Mouse (Mus musculus) embryonic facial prominence, embryonic 13.5 days (tissue): ENCODE measurements at regions not wholly inside any gene's neighbourhood (a gene's known extent, or its start where the extent isn't known, plus 50 kb on each side); places are given as distances from the start of the nearest gene placed in this dataset.

Experiments used
- ATAC-seq: fragments of 200-750 bp; cut with Nextera tagmentation; 2 replicates; pipeline ENCODE4 v1.8.0; 2017; ENCODE audit warnings: low read depth; ENCODE audit not compliant: insufficient number of reproducible peaks, insufficient read depth, low FRiP score, low TSS enrichment
- H3K27ac ChIP-seq: fragments of 300-500 bp; sonication (generic); 2 replicates; pipeline ENCODE4 v1.5.1; 2015; ENCODE audit warnings: moderate library complexity, mild to moderate bottlenecking, inconsistent platforms
- H3K27me3 ChIP-seq: fragments of 300-500 bp; sonication (generic); 2 replicates; pipeline ENCODE4 v1.6.1; 2015; ENCODE audit warnings: mild to moderate bottlenecking, inconsistent platforms
- H3K36me3 ChIP-seq: fragments of 300-500 bp; sonication (generic); 2 replicates; pipeline ENCODE4 v1.6.1; 2015; ENCODE audit warnings: mild to moderate bottlenecking, inconsistent platforms
- H3K4me1 ChIP-seq: fragments of 300-500 bp; sonication (generic); 2 replicates; pipeline ENCODE4 v1.6.1; 2015; ENCODE audit warnings: inconsistent platforms
- H3K4me2 ChIP-seq: fragments of 300-500 bp; sonication (generic); 2 replicates; pipeline ENCODE4 v1.6.1; 2015; ENCODE audit warnings: moderate library complexity, mild to moderate bottlenecking, inconsistent platforms
- H3K4me3 ChIP-seq: fragments of 300-500 bp; sonication (generic); 2 replicates; pipeline ENCODE4 v1.5.1; 2015; ENCODE audit warnings: mild to moderate bottlenecking, inconsistent platforms
- H3K9ac ChIP-seq: fragments of 300-500 bp; sonication (generic); 2 replicates; pipeline ENCODE4 v1.6.1; 2015; ENCODE audit warnings: mild to moderate bottlenecking, inconsistent platforms
- H3K9me3 ChIP-seq: fragments of 300-500 bp; sonication (generic); 2 replicates; pipeline ENCODE4 v1.6.1; 2016; ENCODE audit warnings: inconsistent platforms
- WGBS: fragments of 180-500 bp; shearing (Covaris S2); methylation state at CpG from one replicate; pipeline ENCODE4 v1.1.7; 2015; ENCODE audit warnings: mixed read lengths; 5-methylcytosine and 5-hydroxymethylcytosine counted together

- no peaks in the 10 kb centered on the region for H3K9me3 ChIP-seq
- H3K4me1 ChIP-seq: no peaks in the 10 kb centered on the region
- no peaks in the 10 kb centered on the region for H3K27me3 ChIP-seq
- H3K36me3 ChIP-seq: no peaks in the 10 kb centered on the region
- WGBS: 68% methylated on average over 17 of the region's 17 CpGs
- H3K4me2 ChIP-seq: no peak overlapping the region
- no peak overlapping the region for H3K9ac ChIP-seq
- H3K27ac ChIP-seq: no peak overlapping the region
- no peak for ATAC-seq
- H3K4me3 ChIP-seq: no peak overlapping the region
These were observed 65.3 kb upstream of the Pomp start for GRCm38 (mm10) chr5:147794711-147795532.

DNA sequence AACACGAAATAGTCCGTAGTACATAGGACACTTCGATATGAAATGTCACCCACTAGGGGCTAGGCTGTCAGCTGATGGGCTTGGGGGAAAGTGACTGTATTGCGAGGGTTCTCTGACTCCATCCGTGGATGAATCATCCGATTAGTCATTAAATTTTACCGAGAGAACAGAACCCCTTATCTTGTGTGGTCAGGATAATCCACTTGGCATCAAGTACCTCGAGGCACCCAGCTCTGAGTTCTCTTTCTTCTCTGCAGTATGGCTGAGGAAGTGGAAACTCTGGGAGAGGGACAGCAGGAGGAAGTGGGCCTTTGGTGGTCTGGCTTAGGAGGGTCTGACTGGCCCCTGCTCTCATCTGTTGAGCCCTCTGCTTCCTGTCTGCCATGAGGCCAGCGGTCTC lies 67.2 kb upstream of the Pomp start:
- no peaks in the 10 kb centered on the region for H3K27me3 ChIP-seq
- no peak overlapping the region for H3K9ac ChIP-seq
- H3K36me3 ChIP-seq: no peaks in the 10 kb centered on the region
- H3K27ac ChIP-seq: no peak overlapping the region
- H3K9me3 ChIP-seq: no peaks in the 10 kb centered on the region
- no peaks in the 10 kb centered on the region for H3K4me1 ChIP-seq
- no peak overlapping the region for H3K4me3 ChIP-seq
- WGBS: 75% methylated on average over 9 of the region's 9 CpGs
- H3K4me2 ChIP-seq: no peak overlapping the region
- ATAC-seq: no peak

DNA sequence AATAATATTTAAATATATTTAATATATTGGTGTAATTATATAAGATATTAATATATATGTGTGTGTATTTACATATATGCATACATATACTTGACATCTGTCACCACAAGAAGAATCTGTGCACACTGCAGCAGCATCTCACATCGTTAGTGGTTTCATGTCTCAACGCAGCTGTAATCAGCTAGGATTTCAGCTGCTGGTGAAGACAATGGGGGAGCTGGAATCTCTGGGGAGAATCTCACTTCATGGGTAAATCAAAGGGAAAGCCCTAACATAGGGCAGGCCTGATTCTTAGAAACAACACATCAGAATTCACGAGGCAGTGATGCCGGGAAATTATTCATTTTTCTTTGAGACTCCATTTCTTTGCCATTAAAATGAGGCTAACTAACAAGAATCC lies 66.8 kb upstream of the Flt1 start:
- ATAC-seq: no peak
- H3K9ac ChIP-seq: no peak overlapping the region
- no peak overlapping the region for H3K27ac ChIP-seq
- H3K36me3 ChIP-seq: no peaks in the 10 kb centered on the region
- no peaks in the 10 kb centered on the region for H3K27me3 ChIP-seq
- H3K4me3 ChIP-seq: no peak overlapping the region
- H3K4me2 ChIP-seq: no peak overlapping the region
- no peaks in the 10 kb centered on the region for H3K4me1 ChIP-seq
- no peaks in the 10 kb centered on the region for H3K9me3 ChIP-seq
- 65% methylated on average over 4 of the region's 4 CpGs for WGBS

GRCm38 (mm10) chr5:147791121-147791520 lies 65.3 kb upstream of the Flt1 start:
- Histone ChIP-seq H3K27ac (no peak overlapping the region), H3K27me3 (no peaks in the 10 kb centered on the region), H3K36me3 (no peaks in the 10 kb centered on the region), H3K9ac (no peak overlapping the region), H3K9me3 (no peaks in the 10 kb centered on the region), H3K4me1 (no peaks in the 10 kb centered on the region), H3K4me2 (no peak overlapping the region), H3K4me3 (no peak overlapping the region)
- ATAC-seq: no peak

- H3K9ac ChIP-seq: no peak overlapping the region
- 56% methylated on average over 6 of the region's 6 CpGs for WGBS
- no peak overlapping the region for H3K4me3 ChIP-seq
- ATAC-seq: no peak
- H3K36me3 ChIP-seq: no peaks in the 10 kb centered on the region
- no peak overlapping the region for H3K4me2 ChIP-seq
- 0 out of 2 replicates have a peak, but pooled peaks cover under 1% of the 10 kb centered on the region for H3K4me1 ChIP-seq
- no peaks in the 10 kb centered on the region for H3K9me3 ChIP-seq
- H3K27ac ChIP-seq: no peak overlapping the region
- H3K27me3 ChIP-seq: no peaks in the 10 kb centered on the region
These were observed 62.7 kb upstream of the Flt1 start for GRCm38 (mm10) chr5:147788496-147788895.

DNA sequence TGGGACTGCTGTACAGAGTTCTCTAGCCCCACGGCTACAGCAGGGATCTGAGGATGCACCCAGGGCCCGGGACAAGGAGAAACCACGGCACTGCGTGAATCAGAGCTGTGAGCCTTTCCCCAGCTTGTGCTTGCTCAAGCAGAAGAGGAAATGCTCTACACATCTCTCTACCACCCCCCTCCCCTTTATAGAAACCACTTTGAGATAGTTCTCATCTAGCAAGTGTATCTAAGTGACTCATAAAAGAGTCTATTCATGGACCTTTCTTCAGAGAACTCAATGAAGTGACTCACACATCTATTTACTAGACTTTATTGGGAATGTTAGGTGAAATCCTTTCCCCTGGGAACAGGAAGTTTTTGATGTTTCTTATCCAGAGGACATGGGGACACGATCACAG lies 61.0 kb upstream of the Flt1 start:
- ATAC-seq: no peak
- Histone ChIP-seq H3K4me3 (no peak overlapping the region), H3K4me2 (no peak overlapping the region), H3K9ac (no peak overlapping the region), H3K27me3 (no peaks in the 10 kb centered on the region), H3K27ac (no peak overlapping the region), H3K4me1 (peaks cover 14% of the 10 kb centered on the region; the same call in 1 of the 2 replicates), H3K36me3 (no peaks in the 10 kb centered on the region), H3K9me3 (no peaks in the 10 kb centered on the region)
- WGBS: 74% methylated on average over 5 of the region's 5 CpGs

DNA sequence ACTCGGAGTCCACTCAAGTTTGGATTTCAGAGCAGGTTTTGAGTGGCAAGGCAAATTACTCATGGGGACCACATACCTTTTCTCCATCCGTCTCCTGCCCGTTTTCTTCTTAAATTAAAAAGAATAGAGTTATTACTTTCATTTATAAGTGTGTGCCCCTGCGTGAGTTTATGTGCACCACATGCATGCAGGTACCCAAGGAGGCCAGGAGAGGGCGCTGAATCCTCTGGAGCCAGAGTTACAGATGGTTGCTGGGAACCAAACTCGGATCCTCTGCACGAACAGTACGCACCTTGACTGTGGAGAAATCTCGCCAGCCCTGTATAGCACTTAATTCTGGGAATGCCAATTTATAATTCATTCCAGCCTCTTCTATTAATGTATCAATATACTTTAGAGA lies 58.3 kb upstream of the Flt1 start:
- ATAC-seq: no peak
- Histone ChIP-seq H3K27me3 (no peaks in the 10 kb centered on the region), H3K4me3 (no peak overlapping the region), H3K4me2 (no peak overlapping the region), H3K27ac (no peak overlapping the region), H3K9ac (no peak overlapping the region), H3K9me3 (no peaks in the 10 kb centered on the region), H3K36me3 (no peaks in the 10 kb centered on the region), H3K4me1 (peaks cover 14% of the 10 kb centered on the region; the same call in 1 of the 2 replicates)
- 92% methylated on average over 9 of the region's 9 CpGs for WGBS

- ATAC-seq: no peak
- Histone ChIP-seq H3K4me2 (no peak overlapping the region), H3K4me1 (peaks cover 19% of the 10 kb centered on the region), H3K9ac (no peak overlapping the region), H3K27me3 (no peaks in the 10 kb centered on the region), H3K36me3 (no peaks in the 10 kb centered on the region), H3K9me3 (no peaks in the 10 kb centered on the region), H3K27ac (no peak overlapping the region), H3K4me3 (no peak overlapping the region)
- 54% methylated on average over 4 of the region's 4 CpGs for WGBS
These were observed 57.7 kb upstream of the Flt1 start for GRCm38 (mm10) chr5:147783476-147783875.

GRCm38 (mm10) chr5:147782761-147783160 lies 57.0 kb upstream of the Flt1 start:
- Histone ChIP-seq H3K4me1 (peaks cover 27% of the 10 kb centered on the region), H3K27me3 (no peaks in the 10 kb centered on the region), H3K9me3 (no peaks in the 10 kb centered on the region), H3K4me2 (no peak overlapping the region), H3K4me3 (no peak overlapping the region), H3K27ac (no peak overlapping the region), H3K9ac (no peak overlapping the region), H3K36me3 (no peaks in the 10 kb centered on the region)
- no peak for ATAC-seq
- WGBS: 31% methylated on average over 7 of the region's 7 CpGs

- Histone ChIP-seq H3K4me1 (peaks cover 29% of the 10 kb centered on the region), H3K4me2 (no peak overlapping the region), H3K9me3 (no peaks in the 10 kb centered on the region), H3K27me3 (no peaks in the 10 kb centered on the region), H3K4me3 (no peak overlapping the region), H3K9ac (no peak overlapping the region), H3K27ac (no peak overlapping the region), H3K36me3 (no peaks in the 10 kb centered on the region)
- no peak for ATAC-seq
- 11% methylated on average over 8 of the region's 8 CpGs for WGBS
These were observed 56.5 kb upstream of the Flt1 start for GRCm38 (mm10) chr5:147782241-147782681.

GRCm38 (mm10) chr5:147781215-147781614 lies 55.4 kb upstream of the Flt1 start:
- no peak overlapping the region for H3K27ac ChIP-seq
- no peaks in the 10 kb centered on the region for H3K9me3 ChIP-seq
- H3K36me3 ChIP-seq: no peaks in the 10 kb centered on the region
- no peaks in the 10 kb centered on the region for H3K27me3 ChIP-seq
- H3K4me2 ChIP-seq: no peak overlapping the region
- 93% methylated on average over 17 of the region's 17 CpGs for WGBS
- no peak overlapping the region for H3K4me3 ChIP-seq
- ATAC-seq: no peak
- H3K9ac ChIP-seq: no peak overlapping the region
- peaks cover 29% of the 10 kb centered on the region for H3K4me1 ChIP-seq

DNA sequence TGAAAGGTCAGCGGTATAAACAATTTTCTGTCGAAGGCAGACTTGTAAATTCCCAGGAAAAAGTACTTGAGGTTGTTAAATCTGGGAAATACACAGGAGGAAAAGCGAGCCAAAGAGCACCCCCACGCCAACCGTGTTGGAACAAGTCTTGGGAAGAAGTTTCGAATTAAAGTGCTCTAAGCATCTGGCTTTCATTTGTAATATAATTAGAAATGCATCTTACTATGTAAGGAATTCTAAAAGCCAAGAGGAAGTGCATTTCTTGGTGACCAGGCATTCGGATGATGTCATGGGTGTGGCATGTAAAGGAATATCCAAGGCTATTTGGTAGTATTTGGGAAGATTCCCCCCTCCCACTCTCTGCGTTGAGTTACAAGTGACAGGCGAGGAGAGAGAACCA lies 52.7 kb upstream of the Flt1 start:
- Histone ChIP-seq H3K27ac (peak overlapping the region; percentile 64), H3K4me3 (no peak overlapping the region), H3K9ac (no peak overlapping the region), H3K27me3 (no peaks in the 10 kb centered on the region), H3K4me1 (peaks cover 29% of the 10 kb centered on the region), H3K9me3 (0 out of 2 replicates have a peak, but pooled peaks cover 2% of the 10 kb centered on the region), H3K4me2 (peak overlapping the region; percentile 32; the same call in 1 of the 2 replicates), H3K36me3 (no peaks in the 10 kb centered on the region)
- WGBS: 21% methylated on average over 9 of the region's 9 CpGs
- no peak for ATAC-seq
